Mouse (Mus musculus) heart, embryonic 16.5 days (tissue): Measurements from ENCODE around the gene Slc35f6. TPM values are rescaled to one million over a fixed set of nuclear protein-coding genes. Genes with fewer than 3 reads are reported as not detected.

Experiments used
- ATAC-seq: fragments of 200-750 bp; cut with Nextera tagmentation; replicated peaks from 2 replicates; pipeline ENCODE4 v1.8.0; 2017; ENCODE audit warnings: moderate number of reproducible peaks; ENCODE audit not compliant: insufficient read depth, low FRiP score; ENCODE audit errors: extremely low read depth
- H3K27ac ChIP-seq: fragments of 300-500 bp; sonication (generic); 2 replicates; pipeline ENCODE4 v1.5.1; 2014; ENCODE audit warnings: mild to moderate bottlenecking, low read length, control low read depth, moderate library complexity
- H3K27me3 ChIP-seq: fragments of 300-500 bp; sonication (generic); 2 replicates; pipeline ENCODE4 v1.6.1; 2014; ENCODE audit warnings: low read length, mixed read lengths; ENCODE audit not compliant: control insufficient read depth, insufficient read depth
- H3K36me3 ChIP-seq: fragments of 300-500 bp; sonication (generic); 2 replicates; pipeline ENCODE4 v1.6.1; 2014; ENCODE audit not compliant: control insufficient read depth, insufficient read depth
- H3K4me1 ChIP-seq: fragments of 300-500 bp; sonication (generic); 2 replicates; pipeline ENCODE4 v1.6.1; 2014; ENCODE audit warnings: low read length, mixed read lengths; ENCODE audit not compliant: control insufficient read depth, insufficient read depth
- H3K4me2 ChIP-seq: fragments of 300-500 bp; sonication (generic); 2 replicates; pipeline ENCODE4 v1.6.1; 2014; ENCODE audit warnings: low read depth, mild to moderate bottlenecking, control low read depth, low read length
- H3K4me3 ChIP-seq: fragments of 300-500 bp; sonication (generic); 2 replicates; pipeline ENCODE4 v1.5.1; 2014; ENCODE audit warnings: mild to moderate bottlenecking, control low read depth, low read length
- H3K9ac ChIP-seq: fragments of 300-500 bp; sonication (generic); 2 replicates; pipeline ENCODE4 v1.6.1; 2014; ENCODE audit warnings: low read length, control low read depth
- H3K9me3 ChIP-seq: fragments of 300-500 bp; sonication (generic); replicated peaks from 2 replicates; pipeline ENCODE4 v1.6.1; 2016; ENCODE audit warnings: low read length; ENCODE audit not compliant: control insufficient read depth
- WGBS: fragments of 180-500 bp; shearing (Covaris S2); extraction: QIAGEN DNeasy Blood & Tissue Kit; methylation state at CpG from one replicate; pipeline ENCODE4 v1.1.7; 2014; 5-methylcytosine and 5-hydroxymethylcytosine counted together
- polyA plus RNA-seq: library from polyadenylated mRNA; unstranded; fragments of >200 nt; fragmentation: Nextera tagmentation; extraction: Ambion mirVana; gene quantifications from 2 replicates; pipeline ENCODE4 v1.2.1, GENCODE M21; 2015

Gene Slc35f6
- polyA plus RNA-seq, 1 experiment from 2014 or later = 25.6 TPM

- Histone ChIP-seq H3K4me3 (no peak overlapping the region), H3K36me3 (no peaks in the 10 kb centered on the region), H3K4me1 (peaks cover 37% of the 10 kb centered on the region), H3K9me3 (no peaks in the 10 kb centered on the region), H3K27me3 (no peaks in the 10 kb centered on the region), H3K9ac (no peak overlapping the region), H3K27ac (no peak overlapping the region), H3K4me2 (no peak overlapping the region)
- ATAC-seq = no peak
- WGBS = 80% methylated on average over 8 of the region's 8 CpGs
These were observed 37.7 kb upstream of the Slc35f6 start for GRCm38 (mm10) chr5:30609918-30610645.

GRCm38 (mm10) chr5:30611091-30611490 is 36.6 kb upstream of the Slc35f6 start:
- Histone ChIP-seq H3K4me1 (peaks cover 37% of the 10 kb centered on the region), H3K9me3 (no peaks in the 10 kb centered on the region), H3K9ac (no peak overlapping the region), H3K4me3 (no peak overlapping the region), H3K27me3 (no peaks in the 10 kb centered on the region), H3K4me2 (no peak overlapping the region), H3K36me3 (no peaks in the 10 kb centered on the region), H3K27ac (no peak overlapping the region)
- WGBS = 62% methylated on average over 1 of the region's 1 CpGs
- ATAC-seq = no peak

GRCm38 (mm10) chr5:30611689-30612088 is 36.0 kb upstream of the Slc35f6 start:
- no peak overlapping the region for H3K9ac ChIP-seq
- H3K4me1 ChIP-seq = peaks cover 35% of the 10 kb centered on the region
- no peak overlapping the region for H3K27ac ChIP-seq
- no peaks in the 10 kb centered on the region for H3K27me3 ChIP-seq
- 48% methylated on average over 3 of the region's 3 CpGs for WGBS
- no peaks in the 10 kb centered on the region for H3K36me3 ChIP-seq
- H3K4me2 ChIP-seq = no peak overlapping the region
- ATAC-seq = no peak
- no peaks in the 10 kb centered on the region for H3K9me3 ChIP-seq
- no peak overlapping the region for H3K4me3 ChIP-seq

- 84% methylated on average over 4 of the region's 4 CpGs for WGBS
- no peak for ATAC-seq
- peaks cover 40% of the 10 kb centered on the region for H3K4me1 ChIP-seq
These were observed 35.2 kb upstream of the Slc35f6 start for GRCm38 (mm10) chr5:30612575-30612974.

GRCm38 (mm10) chr5:30613242-30613641 is 34.5 kb upstream of the Slc35f6 start:
- H3K9ac ChIP-seq = no peak overlapping the region
- H3K4me2 ChIP-seq = no peak overlapping the region
- H3K27me3 ChIP-seq = no peaks in the 10 kb centered on the region
- no peaks in the 10 kb centered on the region for H3K36me3 ChIP-seq
- peak overlapping the region; percentile 92 for H3K27ac ChIP-seq
- no peak overlapping the region for H3K4me3 ChIP-seq
- H3K4me1 ChIP-seq = peaks cover 46% of the 10 kb centered on the region
- ATAC-seq = no peak
- H3K9me3 ChIP-seq = no peaks in the 10 kb centered on the region
- 83% methylated on average over 8 of the region's 8 CpGs for WGBS

More at GRCm38 (mm10) chr5:30612575-30612974, 35.2 kb upstream of the Slc35f6 start:
- no peak overlapping the region for H3K27ac ChIP-seq
- H3K4me2 ChIP-seq = no peak overlapping the region
- no peak overlapping the region for H3K9ac ChIP-seq
- H3K27me3 ChIP-seq = no peaks in the 10 kb centered on the region
- no peaks in the 10 kb centered on the region for H3K36me3 ChIP-seq
- no peak overlapping the region for H3K4me3 ChIP-seq
- H3K9me3 ChIP-seq = no peaks in the 10 kb centered on the region

GRCm38 (mm10) chr5:30614221-30614620 is 33.5 kb upstream of the Slc35f6 start:
- ATAC-seq = peak; percentile 81
- Histone ChIP-seq H3K4me2 (peak overlapping the region; percentile 4; the same call in 1 of the 2 replicates), H3K9ac (peak overlapping the region; percentile 59)

GRCm38 (mm10) chr5:30615416-30615815 is 32.3 kb upstream of the Slc35f6 start:
- no peaks in the 10 kb centered on the region for H3K36me3 ChIP-seq
- H3K9ac ChIP-seq = peak overlapping the region; percentile 59
- H3K27ac ChIP-seq = peak overlapping the region; percentile 92
- no peak; the same call in 1 of the 2 replicates for ATAC-seq
- no peaks in the 10 kb centered on the region for H3K27me3 ChIP-seq
- H3K9me3 ChIP-seq = no peaks in the 10 kb centered on the region
- H3K4me3 ChIP-seq = no peak overlapping the region
- WGBS = 16% methylated on average over 6 of the region's 6 CpGs
- H3K4me2 ChIP-seq = no peak overlapping the region
- peaks cover 50% of the 10 kb centered on the region for H3K4me1 ChIP-seq

More at GRCm38 (mm10) chr5:30614221-30614620, 33.5 kb upstream of the Slc35f6 start:
- WGBS = 18% methylated on average over 1 of the region's 1 CpGs
- Histone ChIP-seq H3K27me3 (no peaks in the 10 kb centered on the region), H3K4me3 (no peak overlapping the region), H3K27ac (peak overlapping the region; percentile 92), H3K36me3 (no peaks in the 10 kb centered on the region), H3K9me3 (no peaks in the 10 kb centered on the region), H3K4me1 (peaks cover 50% of the 10 kb centered on the region)

- no peak for ATAC-seq
- H3K27me3 ChIP-seq = peaks cover 3% of the 10 kb centered on the region; the same call in 1 of the 2 replicates
- WGBS = 54% methylated on average over 4 of the region's 4 CpGs
- H3K9me3 ChIP-seq = no peaks in the 10 kb centered on the region
- H3K27ac ChIP-seq = peak overlapping the region; percentile 92
- no peaks in the 10 kb centered on the region for H3K36me3 ChIP-seq
- H3K4me2 ChIP-seq = no peak overlapping the region
- peaks cover 50% of the 10 kb centered on the region for H3K4me1 ChIP-seq
- no peak overlapping the region for H3K4me3 ChIP-seq
- H3K9ac ChIP-seq = no peak overlapping the region
These were observed 31.9 kb upstream of the Slc35f6 start for GRCm38 (mm10) chr5:30615819-30616218.

GRCm38 (mm10) chr5:30616644-30617043 is 31.1 kb upstream of the Slc35f6 start:
- H3K9ac ChIP-seq = no peak overlapping the region; the same call in 1 of the 2 replicates
- peaks cover 50% of the 10 kb centered on the region for H3K4me1 ChIP-seq
- peaks cover 9% of the 10 kb centered on the region for H3K27me3 ChIP-seq
- ATAC-seq = no peak
- H3K9me3 ChIP-seq = no peaks in the 10 kb centered on the region
- no peak overlapping the region for H3K4me2 ChIP-seq
- no peak overlapping the region for H3K4me3 ChIP-seq
- 24% methylated on average over 3 of the region's 3 CpGs for WGBS
- peak overlapping the region; percentile 89 for H3K27ac ChIP-seq
- no peaks in the 10 kb centered on the region for H3K36me3 ChIP-seq
